Mouse (Mus musculus): ENCODE measurements at regions not wholly inside any gene's neighbourhood (a gene's known extent, or its start where the extent isn't known, plus 50 kb on each side); places are given as distances from the start of the nearest gene placed in this dataset.
"Not testable (repeated sequence)": the region's sequence is repeated elsewhere in the genome, so short reads cannot be mapped to it uniquely, and the experiment has no call there.

DNA sequence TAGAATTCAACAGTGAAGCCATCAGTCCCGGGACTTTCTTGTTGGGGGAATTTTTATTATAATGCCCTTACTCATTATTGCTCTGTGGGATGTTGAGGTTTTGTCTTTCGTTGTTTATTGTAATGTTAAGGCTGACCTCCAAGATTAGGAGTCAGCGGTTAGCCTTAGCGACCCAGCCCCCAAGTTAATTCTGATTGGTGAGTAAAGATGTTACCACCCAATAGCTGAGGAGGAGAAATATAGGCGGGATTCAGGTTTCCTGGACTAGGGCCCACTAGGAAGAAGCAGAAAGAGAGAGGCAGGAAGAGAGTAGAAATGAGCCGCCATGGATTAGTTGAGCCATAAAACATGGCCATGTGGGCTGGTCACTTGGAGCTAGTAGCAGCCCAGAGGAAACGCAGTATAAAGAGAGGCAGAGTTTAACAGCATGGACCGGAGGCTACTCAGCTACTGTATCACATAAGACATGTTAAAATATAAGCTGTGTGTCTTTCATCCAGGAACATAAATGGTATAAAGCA is 302.1 kb upstream of the Ercc4 start:
- no peak for DNase-seq

GRCm38 (mm10) chr16:12811088-12811487 is 298.4 kb upstream of the Ercc4 start:
- DNase-seq: no peak

- DNase-seq: no peak
Measured at GRCm38 (mm10) chr16:12824646-12825045, 284.8 kb upstream of the Ercc4 start.

GRCm38 (mm10) chr16:12826222-12826621 is 283.3 kb upstream of the Ercc4 start:
- DNase-seq: no peak

- not testable (repeated sequence) for DNase-seq
Measured at GRCm38 (mm10) chr16:12831308-12831707, 278.2 kb upstream of the Ercc4 start.

- no peak for DNase-seq
Measured at GRCm38 (mm10) chr16:12856356-12856755, 253.1 kb upstream of the Ercc4 start.

DNA sequence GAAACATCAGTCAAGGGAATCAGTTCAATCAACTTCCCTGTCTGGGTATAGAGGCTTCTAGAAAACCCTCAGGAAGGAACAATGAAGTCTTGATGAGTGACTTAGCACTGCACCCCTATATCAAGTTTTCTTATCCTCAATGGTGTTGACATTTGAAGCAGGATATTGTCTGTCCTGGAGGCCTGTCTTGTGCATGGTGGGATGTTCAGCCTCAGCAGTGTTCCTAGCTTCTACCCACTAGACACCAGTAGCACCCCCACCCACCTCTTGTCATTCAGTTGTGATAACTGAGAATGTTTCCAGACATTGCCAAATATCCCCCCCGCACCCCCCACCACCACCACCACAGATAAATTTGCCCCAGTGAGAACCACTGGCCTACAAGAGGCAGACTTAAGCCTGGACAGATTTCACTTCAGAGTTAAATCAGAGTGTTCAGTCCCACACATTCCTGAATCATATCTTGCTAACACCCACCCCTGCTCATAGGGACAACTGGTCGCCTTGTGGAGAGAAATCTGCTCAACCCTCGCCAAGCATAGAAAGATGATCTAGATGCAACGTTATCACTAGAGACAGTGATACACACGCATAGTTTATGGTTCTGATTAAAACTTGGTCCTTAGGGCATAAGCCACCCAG is 249.6 kb upstream of the Ercc4 start:
- no peak for DNase-seq

- DNase-seq: no peak
Measured at GRCm38 (mm10) chr16:12862561-12862960, 246.9 kb upstream of the Ercc4 start.

DNA sequence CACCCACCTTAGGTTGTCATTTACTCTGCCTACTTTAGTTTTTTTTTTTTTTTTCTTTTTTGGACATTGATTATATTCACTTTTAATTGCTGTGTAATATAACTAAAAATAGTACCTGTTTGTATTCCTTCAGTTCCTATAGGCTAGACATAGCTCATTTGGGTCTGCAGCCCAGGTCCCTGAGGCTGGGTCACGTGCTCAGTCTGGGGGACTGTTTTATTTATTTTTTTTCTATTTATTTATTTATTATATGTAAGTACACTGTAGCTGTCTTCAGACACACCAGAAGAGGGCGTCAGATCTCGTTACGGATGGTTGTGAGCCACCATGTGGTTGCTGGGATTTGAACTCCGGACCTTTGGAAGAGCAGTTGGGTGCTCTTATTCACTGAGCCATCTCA is 231.2 kb upstream of the Ercc4 start:
- not testable (repeated sequence) for DNase-seq

GRCm38 (mm10) chr16:12880011-12880410 is 229.5 kb upstream of the Ercc4 start:
- no peak for DNase-seq

DNA sequence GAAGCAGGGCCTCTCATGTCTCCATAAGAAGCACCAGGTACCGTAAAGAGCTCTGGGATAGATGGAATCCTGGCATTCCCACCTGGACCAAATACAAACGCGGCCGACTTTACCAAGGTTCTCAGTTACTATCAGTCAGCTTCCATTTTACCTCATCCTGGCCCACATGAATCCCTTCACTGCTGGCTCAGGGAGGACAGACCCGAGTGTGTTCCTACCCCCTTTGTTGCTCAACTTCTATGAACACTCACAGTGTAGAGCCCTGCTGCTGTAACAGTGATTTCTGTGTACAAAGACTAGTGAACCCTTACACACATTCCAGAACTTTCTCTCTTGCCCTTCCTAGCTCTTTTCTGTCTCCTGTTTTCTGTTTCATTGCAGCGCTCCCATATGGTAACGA is 229.0 kb upstream of the Ercc4 start:
- no peak for DNase-seq

- no peak for DNase-seq
Measured at GRCm38 (mm10) chr16:12882690-12883089, 226.8 kb upstream of the Ercc4 start.

GRCm38 (mm10) chr16:12884556-12884955 is 224.9 kb upstream of the Ercc4 start:
- DNase-seq: no peak

DNA sequence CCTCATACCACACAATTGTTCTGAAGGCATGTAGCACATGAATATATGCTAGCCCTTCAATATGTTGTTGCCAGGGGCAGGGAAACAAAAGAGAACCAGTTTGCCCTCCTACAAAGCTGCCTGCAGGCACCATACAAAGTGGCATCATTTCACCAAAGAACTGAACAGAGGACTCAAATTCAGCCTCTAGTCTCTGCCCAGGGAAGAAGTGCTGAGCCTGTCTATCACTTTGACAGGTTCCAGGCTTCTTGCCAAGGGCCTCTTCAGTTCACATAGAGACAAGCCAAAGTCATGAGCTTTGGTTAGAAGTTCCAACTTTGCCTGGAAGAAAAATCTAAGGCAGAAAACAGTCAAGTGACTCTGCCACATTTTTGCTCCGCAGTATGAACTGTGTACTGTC is 223.4 kb upstream of the Ercc4 start:
- DNase-seq: no peak

DNA sequence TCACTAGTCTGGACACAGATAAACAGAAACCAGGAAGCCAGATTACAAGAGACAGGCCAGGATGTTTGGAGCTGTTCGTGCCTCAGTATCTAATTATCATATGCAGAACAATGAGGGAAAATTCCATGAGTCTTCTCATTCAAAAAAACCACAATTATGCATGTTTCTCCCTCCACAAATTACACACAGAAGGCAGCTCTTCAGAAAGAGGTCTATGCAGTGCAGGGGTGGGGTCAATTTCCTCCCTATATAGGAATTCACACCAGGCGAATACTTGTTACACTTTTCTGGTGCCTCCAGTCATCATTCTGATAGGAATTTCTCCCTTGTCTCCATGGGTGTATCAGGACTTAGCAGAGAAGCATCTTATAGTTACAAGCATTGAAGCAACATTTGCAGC is 222.1 kb upstream of the Ercc4 start:
- no peak for DNase-seq

GRCm38 (mm10) chr16:12890094-12890493 is 219.4 kb upstream of the Ercc4 start:
- DNase-seq: no peak

DNA sequence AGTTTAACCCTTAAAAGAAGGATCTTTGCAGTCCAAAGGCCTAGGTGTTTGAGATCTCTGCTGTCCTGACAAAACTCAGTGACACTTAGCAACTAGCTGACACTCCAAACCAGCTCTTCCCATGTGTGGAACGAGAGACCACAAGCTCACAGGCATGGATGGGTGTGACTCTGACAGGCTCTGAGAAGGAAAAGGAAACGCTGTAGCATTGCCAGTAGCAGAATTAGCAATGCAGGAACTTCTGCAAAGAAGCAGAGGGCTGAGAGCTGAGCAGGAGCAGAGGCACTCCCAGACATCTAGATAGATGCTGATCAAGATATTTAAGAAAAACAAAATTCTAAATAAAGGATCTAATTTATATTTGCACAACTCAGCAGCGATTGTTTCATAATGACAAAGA is 218.9 kb upstream of the Ercc4 start:
- DNase-seq: no peak

- no peak for DNase-seq
Measured at GRCm38 (mm10) chr16:12892658-12893305, 216.7 kb upstream of the Ercc4 start.

GRCm38 (mm10) chr16:12897267-12897666 is 212.2 kb upstream of the Ercc4 start:
- DNase-seq: no peak

GRCm38 (mm10) chr16:12900670-12901069 is 208.8 kb upstream of the Ercc4 start:
- DNase-seq: no peak

GRCm38 (mm10) chr16:12901096-12901995 is 208.1 kb upstream of the Ercc4 start:
- DNase-seq: no peak

DNA sequence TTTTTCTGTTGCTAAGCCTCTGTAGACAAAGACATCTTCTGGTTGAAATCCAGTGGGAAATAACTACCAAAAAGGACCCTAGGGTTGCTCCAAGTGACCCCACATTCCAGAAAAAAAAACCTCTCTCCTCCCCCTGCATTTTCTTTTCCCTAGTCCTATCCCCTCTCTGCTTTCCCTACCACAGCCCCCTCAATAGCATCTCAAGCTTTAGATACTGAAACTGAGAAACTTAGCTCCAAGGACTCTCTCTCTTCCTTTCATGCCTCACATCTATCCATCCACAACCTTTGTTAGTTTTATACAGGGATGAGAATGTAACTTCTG is 207.5 kb upstream of the Ercc4 start:
- no peak for DNase-seq

DNA sequence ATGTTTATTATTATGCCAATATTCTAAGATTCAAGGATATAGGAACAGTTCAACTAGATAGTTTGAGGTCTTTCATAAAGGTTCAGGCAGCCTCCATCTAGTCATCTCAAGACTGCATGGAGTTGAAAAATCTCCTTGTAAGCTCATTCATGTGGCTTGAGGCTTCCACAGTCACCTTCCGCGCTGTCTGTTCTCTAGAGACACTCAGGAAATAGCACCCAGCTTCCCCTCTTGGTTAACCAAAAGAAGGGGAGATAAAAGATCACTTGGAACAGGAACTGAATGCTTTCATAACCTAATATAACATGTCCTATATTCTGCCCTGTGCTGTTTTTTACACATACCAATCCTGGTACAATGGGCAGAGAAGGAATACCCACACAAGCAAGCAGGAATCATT is 206.3 kb upstream of the Ercc4 start:
- DNase-seq: no peak

GRCm38 (mm10) chr16:12904937-12905336 is 204.5 kb upstream of the Ercc4 start:
- DNase-seq: no peak

Measured in liver (tissue).